Mouse (Mus musculus) hematopoietic multipotent progenitor cell, adult 10-12 weeks (in vitro differentiated cells): Measurements from ENCODE around the gene Olfr1157. TPM values are rescaled to one million over a fixed set of nuclear protein-coding genes. Genes with fewer than 3 reads are reported as not detected.

ENCODE experiments used
- polyA plus RNA-seq: library from polyadenylated mRNA; stranded (reverse); fragments of >175 nt; gene quantifications from 2 replicates; pipeline ENCODE4 v1.2.3, GENCODE M21; 2012; ENCODE audit warnings: low replicate concordance

Olfr1157 gene
- polyA plus RNA-seq: not detected in 2 replicates

GRCm38 (mm10) chr2:87968199-87968598 is at the start of gene Olfr1157:
Gene Olfr1157 (minus strand): TSS chr2:87968299.

GRCm38 (mm10) chr2:88007515-88008318 is 39.6 kb upstream of the Olfr1157 start, which contains the start of gene Olfr1160:
Gene Olfr1160 (minus strand): TSS chr2:88008268.

GRCm38 (mm10) chr2:87989813-87990212 is 21.7 kb upstream of the Olfr1157 start, which contains the start of gene Olfr1158:
Gene Olfr1158 (plus strand): TSS chr2:87990113.

GRCm38 (mm10) chr2:87974563-87974962 is 6.5 kb upstream of the Olfr1157 start, which contains the start of gene Olfr74:
Gene Olfr74 (minus strand): TSS chr2:87974663.

GRCm38 (mm10) chr2:87953000-87953399 is 15.1 kb downstream of the Olfr1157 start, which contains the start of gene Olfr1156:
Gene Olfr1156 (minus strand): TSS chr2:87953100.

GRCm38 (mm10) chr2:87945037-87945436 is 23.1 kb downstream of the Olfr1157 start, which contains the start of gene Olfr1155:
Gene Olfr1155 (minus strand): TSS chr2:87945137.

Other genes with a start within 250 kb of the Olfr1157 start
- gene Olfr1138, start 228.3 kb downstream of the Olfr1157 start, polyA plus RNA-seq: not detected in 2 replicates
- not detected in 2 replicates for gene Olfr1140, start 224.5 kb downstream of the Olfr1157 start, polyA plus RNA-seq
- not detected in 2 replicates for gene Olfr1141, start 214.3 kb downstream of the Olfr1157 start, polyA plus RNA-seq
- not detected in 2 replicates for gene Olfr152, start 188.8 kb downstream of the Olfr1157 start, polyA plus RNA-seq
- not detected in 2 replicates for gene Olfr1143, start 167.7 kb downstream of the Olfr1157 start, polyA plus RNA-seq
- not detected in 2 replicates for gene Olfr1145, start 158.5 kb downstream of the Olfr1157 start, polyA plus RNA-seq
- gene Olfr1148, start 137.8 kb downstream of the Olfr1157 start, polyA plus RNA-seq: not detected in 2 replicates
- not detected in 2 replicates for gene Olfr1150-ps1, start 124.3 kb downstream of the Olfr1157 start, polyA plus RNA-seq
- not detected in 2 replicates for gene Olfr1151, start 112.4 kb downstream of the Olfr1157 start, polyA plus RNA-seq
- gene Olfr1152, start 101.8 kb downstream of the Olfr1157 start, polyA plus RNA-seq: not detected in 2 replicates
- 0.12 TPM in 1 of 2 replicates, not detected in the other for gene Olfr1153, start 73.3 kb downstream of the Olfr1157 start, polyA plus RNA-seq
- not detected in 2 replicates for gene Olfr1154, start 63.1 kb downstream of the Olfr1157 start, polyA plus RNA-seq
- not detected in 2 replicates for gene Olfr1155, start 23.2 kb downstream of the Olfr1157 start, polyA plus RNA-seq
- not detected in 2 replicates for gene Olfr1156, start 15.2 kb downstream of the Olfr1157 start, polyA plus RNA-seq
- gene Olfr74, start 6.4 kb upstream of the Olfr1157 start, polyA plus RNA-seq: not detected in 2 replicates
- gene Olfr1158, start 21.8 kb upstream of the Olfr1157 start, polyA plus RNA-seq: not detected in 2 replicates
- gene Olfr1160, start 40.0 kb upstream of the Olfr1157 start, polyA plus RNA-seq: not detected in 2 replicates
- not detected in 2 replicates for gene Olfr1161, start 54.5 kb upstream of the Olfr1157 start, polyA plus RNA-seq
- gene Olfr73, start 69.4 kb upstream of the Olfr1157 start, polyA plus RNA-seq: not detected in 2 replicates
- not detected in 2 replicates for gene Olfr1162, start 82.8 kb upstream of the Olfr1157 start, polyA plus RNA-seq
- not detected in 2 replicates for gene Olfr1163, start 103.5 kb upstream of the Olfr1157 start, polyA plus RNA-seq
- gene Olfr1164, start 125.7 kb upstream of the Olfr1157 start, polyA plus RNA-seq: not detected in 2 replicates
- gene Olfr1166, start 160.0 kb upstream of the Olfr1157 start, polyA plus RNA-seq: not detected in 2 replicates
- not detected in 2 replicates for gene Olfr1167, start 186.9 kb upstream of the Olfr1157 start, polyA plus RNA-seq
- not detected in 2 replicates for gene Olfr1168, start 213.6 kb upstream of the Olfr1157 start, polyA plus RNA-seq